Mouse (Mus musculus) olfactory bulb, adult 2 months (tissue): ENCODE results near the gene Bex6.

Experiments
- CTCF ChIP-seq: fragments of 200-500 bp; IDR thresholded peaks from 2 replicates; pipeline ENCODE4 v1.5.1; 2012; ENCODE audit warnings: low read depth, mild to moderate bottlenecking, low read length, moderate library complexity; ENCODE audit not compliant: insufficient read depth
- POLR2A ChIP-seq: fragments of 200-500 bp; IDR thresholded peaks from 2 replicates; pipeline ENCODE4 v1.6.1; 2012; ENCODE audit warnings: mild to moderate bottlenecking, low read depth, low read length, moderate library complexity; ENCODE audit not compliant: insufficient read depth

DNA sequence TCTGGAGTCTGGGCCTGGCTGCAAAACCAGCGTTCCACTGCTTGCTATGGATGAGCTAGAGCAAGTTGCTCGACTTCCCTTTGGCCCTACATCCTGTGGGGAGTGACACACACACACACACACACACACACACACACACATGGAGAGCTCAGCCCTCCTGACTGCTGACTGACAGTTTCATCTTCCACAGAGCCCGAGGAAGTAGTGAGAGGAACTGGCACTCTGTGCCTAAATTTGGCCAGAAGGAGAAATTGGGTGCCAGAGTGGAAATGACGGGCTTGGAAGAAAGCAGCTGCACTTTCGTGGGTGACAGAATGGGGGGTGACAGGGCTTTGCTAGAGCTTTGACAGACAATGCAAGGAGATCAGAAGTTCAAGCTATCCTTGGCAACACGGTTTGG is 9.5 kb downstream of the Bex6 start:
- TF ChIP-seq POLR2A (no peak), CTCF (no peak)
